Mouse (Mus musculus): Measurements from ENCODE around the gene Impdh2.

The Impdh2 gene

DNA sequence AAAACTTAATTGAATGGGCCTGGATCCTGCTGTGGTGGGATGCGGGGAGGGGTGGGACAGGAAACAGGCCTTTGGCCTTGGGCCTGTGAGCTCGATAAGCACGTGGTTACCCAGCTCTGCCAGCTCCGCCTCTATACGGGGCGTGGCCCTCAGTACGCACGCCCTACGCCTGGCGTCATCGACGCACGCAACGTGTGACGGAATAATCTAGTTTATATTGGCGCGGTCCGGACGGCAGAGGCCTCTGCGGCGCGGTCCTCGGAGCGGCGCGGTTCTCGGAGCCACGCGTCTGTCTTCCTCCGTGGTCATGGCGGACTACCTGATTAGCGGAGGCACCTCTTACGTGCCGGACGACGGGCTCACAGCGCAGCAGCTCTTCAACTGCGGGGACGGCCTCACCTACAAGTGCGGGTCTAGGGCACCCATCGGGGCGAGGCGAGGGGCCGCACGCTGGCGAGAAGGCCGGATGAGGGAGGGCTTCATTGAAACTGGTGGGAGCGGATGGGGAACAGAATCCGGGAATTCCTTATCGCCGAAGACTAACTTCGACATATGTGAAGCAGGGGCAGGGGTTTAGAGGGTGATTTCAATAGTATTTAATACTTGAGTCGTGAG lies at the start of gene Impdh2:
Gene Impdh2 (plus strand): TSS at position 60 of the 615 bp plus-strand sequence.
- peak; percentile 80 to 91 for DNase-seq (ENCODE audit: low read depth in 1 of 2, low spot score in 2 of 2)

DNA sequence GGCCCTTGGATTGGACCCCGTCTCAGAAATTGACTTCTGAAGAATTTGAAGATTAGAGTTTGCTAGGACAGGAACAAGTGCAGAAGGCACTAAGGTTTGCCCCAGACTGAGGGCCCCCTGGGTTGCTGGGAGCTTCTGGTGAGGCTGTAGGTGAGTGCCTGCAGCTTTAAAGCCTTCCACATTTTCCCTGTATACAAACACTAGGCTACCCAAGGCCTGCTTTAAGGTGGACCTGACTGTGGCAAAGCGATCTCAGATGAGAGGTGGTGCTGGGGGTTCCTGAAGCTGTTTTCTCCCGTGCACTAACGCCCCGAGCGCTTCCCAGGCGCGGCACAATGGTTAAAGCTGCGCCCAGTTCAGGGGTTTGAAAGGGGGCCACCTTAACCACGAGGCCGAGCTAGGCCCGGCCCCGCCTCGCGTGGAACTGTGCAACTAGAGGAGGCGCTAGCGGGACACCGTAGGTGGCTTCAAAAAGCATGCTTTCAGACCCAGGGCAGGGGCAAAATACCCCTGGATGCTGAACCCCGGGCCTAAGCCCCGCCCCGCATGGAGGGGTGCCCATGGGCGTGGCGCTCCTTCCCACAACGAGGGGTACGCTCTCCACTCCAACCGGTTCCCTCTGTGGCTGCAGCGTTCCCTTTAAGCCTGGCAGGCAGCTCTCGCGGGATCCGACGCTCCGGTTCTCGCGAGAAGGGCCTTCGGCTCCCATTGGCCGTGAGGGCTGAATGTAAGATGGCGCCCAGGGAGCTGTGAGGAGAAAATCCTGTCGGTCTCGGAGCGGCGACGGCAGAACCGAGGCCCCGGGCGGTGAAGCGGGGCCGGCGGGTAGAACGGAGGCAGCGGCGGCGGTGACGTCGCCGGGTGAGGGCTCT lies 43.5 kb upstream of the Impdh2 start, which contains the start of gene Qrich1:
Gene Qrich1 (plus strand): TSS at position 427 of the 872 bp plus-strand sequence.
- DNase-seq (ENCODE audit: low read depth in 1 of 2, low spot score in 2 of 2) = peak; percentile 76 to 89

DNA sequence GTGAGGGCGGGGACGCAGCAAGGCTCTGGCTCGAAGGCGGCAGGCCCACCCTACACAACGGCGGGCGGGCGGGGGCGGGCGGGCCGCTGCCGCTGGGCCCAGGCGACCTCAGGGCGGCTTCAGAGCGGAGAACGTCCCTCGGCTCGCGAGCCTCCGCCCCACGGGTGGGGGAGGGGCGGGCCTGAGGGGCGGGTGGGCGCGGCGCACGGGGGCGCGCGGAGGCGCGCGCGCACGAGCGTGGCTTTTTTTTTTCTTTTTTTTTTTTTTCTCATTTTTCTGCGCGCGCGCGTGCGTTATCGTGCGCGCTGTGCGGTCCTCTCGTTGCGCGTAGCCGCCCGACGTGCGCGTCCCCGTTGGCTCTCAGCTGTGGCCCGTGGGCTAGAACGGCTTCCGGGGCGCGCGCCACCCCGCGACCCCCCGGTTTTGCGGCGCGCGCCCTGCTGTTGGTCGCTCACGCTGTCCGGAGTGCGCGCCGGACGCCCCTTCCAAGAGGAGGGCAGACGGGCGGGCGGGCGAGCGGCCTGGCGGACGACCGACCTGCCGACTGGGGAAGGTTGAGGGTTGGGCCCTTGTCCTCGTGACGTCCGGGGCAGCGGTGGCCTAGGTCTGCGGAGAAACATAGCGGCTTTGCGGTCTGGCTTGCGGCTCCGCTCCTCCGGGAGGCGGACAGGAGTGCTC lies 42.7 kb upstream of the Impdh2 start:
- peak; percentile 30 to 57 for DNase-seq (ENCODE audit: low read depth in 1 of 2, low spot score in 2 of 2)

DNA sequence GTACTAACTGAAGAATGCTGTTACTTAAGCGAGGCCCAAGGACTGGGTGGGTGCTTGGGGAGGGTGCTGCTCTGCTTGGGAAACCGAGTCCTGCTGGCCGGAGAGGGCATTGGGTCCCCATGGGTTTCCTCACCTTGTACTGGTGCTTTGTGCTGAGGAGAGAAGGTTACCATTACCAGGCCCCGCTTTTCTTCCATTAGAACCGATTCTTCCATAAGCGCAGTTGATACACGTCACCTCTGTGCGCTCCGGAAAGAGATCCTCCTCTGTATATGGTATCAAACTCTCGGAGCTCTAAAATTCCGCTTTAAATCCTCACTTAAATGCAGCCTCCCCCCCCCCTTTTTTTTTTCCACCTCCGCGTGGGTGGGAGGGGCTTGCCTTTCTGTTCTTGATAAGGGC lies 42.2 kb upstream of the Impdh2 start:
- DNase-seq (ENCODE audit: low read depth in 1 of 2, low spot score in 2 of 2) = no peak

DNA sequence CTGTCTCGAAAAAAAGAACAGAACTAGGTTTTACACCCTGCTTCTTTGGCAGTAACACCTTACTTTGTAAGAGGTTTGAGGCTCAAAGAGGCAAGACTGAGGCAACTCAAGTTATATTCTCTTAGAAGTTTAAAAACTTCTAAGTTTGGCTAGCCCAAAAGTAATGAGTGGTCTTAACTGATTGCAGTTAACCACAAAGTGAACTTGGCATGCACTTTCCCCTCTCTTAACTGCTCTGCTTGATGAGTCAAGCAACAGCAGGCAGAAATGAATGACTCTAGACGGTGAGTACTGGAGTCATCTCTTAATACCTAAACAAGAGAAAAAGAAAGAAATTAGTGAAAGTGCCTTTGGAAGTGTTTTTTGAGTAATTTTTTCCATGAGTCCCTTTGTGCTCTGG lies 38.5 kb upstream of the Impdh2 start:
- no peak for DNase-seq (ENCODE audit: low read depth in 1 of 2, low spot score in 2 of 2)

DNA sequence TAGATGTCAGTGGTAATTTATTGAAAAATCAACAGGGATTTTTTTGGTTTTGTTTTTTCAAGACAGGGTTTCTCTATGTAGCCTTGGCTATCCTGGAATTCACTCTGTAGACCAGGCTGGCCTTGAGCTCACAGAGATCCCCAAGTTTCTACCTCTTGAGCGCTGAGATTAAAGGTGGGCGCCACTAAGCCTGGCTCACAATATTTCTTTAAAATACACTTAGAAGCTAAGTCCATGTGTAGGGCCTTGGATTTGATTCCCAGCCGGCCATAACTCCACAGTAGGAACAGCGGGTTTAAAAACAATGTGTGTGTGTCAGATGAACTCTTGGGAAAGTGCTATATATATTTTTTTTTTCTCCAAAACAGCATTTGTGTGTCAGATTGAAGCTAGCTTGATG lies 36.7 kb upstream of the Impdh2 start:
- DNase-seq (ENCODE audit: low read depth in 1 of 2, low spot score in 2 of 2) = no peak

DNA sequence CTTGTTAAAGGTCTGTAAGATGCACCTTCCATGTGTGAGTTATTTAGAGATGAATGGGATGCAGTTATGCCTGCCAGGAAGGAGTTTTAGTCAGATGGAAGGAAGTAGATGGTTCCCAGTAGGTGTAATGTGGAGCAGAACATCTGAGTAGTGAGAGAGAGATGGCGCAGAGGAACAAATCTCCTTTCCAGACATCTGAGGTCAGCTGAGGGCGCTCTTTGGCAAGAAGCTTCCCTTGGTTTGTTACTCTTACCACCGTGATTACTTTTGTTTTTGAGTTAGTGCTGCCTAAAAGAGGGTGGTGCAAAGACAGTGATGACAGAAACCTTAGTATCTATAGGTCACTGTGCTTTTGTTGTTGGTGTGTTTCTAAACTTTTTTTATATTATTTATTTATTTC lies 34.7 kb upstream of the Impdh2 start:
- DNase-seq (ENCODE audit: low read depth in 1 of 2, low spot score in 2 of 2) = no peak

DNA sequence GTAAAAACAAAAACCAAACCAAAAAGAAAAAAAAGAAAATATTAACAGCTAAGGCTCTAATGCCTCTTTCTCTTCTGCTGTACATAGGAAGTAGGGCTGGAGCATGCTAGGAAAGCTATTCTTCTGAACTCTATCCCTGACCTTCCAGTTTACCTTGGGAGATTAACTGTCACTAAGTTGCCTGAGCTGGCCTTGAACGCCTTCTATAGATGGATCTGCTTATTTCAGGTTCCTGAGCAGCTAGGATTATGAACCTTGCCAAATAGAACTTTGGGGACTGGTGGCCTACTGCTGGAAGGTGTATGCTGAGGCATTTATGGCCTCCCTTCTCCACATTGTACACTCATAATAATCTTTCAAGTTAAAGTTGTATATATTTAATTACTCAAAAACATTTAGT lies 29.1 kb upstream of the Impdh2 start:
- DNase-seq (ENCODE audit: low read depth in 1 of 2, low spot score in 2 of 2) = no peak

DNA sequence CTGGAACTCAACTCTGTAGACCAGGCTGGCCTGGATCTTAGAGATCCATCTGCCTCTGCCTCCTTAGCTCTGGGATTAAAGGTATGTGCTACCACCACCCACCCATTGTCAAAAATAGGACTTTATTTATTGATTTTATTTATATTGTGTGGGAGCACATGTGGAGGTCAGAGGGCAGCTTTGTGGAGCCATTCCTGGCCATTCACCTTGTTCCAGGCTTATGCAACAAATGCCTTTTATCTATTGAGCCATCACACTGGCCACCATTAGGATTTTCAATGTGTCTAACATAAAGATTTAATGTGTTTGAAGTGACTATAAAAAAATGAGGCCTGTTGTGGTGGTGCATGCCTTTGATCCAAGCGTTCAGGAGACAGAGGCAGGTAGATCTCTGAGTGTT lies 28.6 kb upstream of the Impdh2 start:
- DNase-seq (ENCODE audit: low read depth in 1 of 2, low spot score in 2 of 2) = no peak

DNA sequence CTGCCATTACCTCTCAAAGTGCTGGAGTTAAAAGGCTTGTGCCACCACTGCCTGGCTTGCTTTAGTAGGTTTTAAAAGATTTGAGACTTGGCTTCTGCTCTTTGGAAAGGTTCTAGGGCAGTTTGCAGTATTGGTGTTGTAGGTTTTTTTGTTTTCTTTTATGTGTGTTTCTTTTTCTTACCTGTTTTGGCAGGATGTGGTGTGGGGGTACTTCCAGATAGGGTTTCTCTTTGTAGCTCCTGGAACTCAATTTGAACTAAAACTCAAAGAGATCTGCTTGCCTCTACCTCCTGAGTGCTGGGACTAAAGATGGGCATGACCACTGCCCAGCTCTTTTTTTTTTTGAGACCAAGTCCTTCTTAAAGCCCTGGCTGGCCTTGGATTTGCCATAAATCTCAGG lies 19.2 kb upstream of the Impdh2 start:
- no peak for DNase-seq (ENCODE audit: low read depth in 1 of 2, low spot score in 2 of 2)

DNA sequence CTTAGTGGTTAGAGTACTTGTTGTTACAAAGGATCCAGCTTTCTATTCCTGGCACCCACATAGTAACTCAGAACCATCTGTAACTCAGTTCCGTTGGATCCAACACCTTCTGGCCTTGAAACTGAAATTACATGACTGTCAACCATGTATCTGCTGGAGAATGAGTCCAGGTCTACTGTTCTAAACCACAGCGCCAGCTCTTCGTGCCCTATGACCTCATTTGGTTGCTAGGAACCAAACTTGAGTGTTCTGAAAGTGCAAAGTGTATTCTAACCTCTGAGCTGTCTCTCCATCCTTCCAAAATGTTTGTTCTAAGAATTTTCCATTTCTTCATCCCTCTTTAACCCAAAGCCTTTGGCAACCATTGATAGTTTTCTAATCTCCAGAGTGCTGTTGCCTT lies 14.1 kb upstream of the Impdh2 start:
- no peak for DNase-seq (ENCODE audit: low read depth in 1 of 2, low spot score in 2 of 2)

DNA sequence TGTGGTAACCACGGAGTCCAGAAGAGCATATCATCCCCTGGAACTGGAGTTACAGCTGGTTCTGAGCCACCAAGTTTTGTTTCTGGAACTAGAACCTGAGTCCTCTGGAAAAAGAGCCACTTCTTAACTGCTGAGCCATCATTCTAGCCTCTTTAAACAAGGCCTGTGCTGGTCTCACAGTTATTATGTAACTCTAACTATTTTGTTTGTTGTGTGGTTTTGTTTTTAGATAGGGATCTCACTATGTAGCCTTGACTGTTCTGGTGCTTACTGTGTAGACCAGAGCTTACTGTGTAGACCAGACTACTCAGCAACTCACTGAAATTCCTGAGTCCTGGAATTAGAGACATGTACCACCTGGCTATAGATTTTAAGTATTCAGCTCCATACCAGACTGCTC lies 13.2 kb upstream of the Impdh2 start:
- no peak for DNase-seq (ENCODE audit: low read depth in 1 of 2, low spot score in 2 of 2)

DNA sequence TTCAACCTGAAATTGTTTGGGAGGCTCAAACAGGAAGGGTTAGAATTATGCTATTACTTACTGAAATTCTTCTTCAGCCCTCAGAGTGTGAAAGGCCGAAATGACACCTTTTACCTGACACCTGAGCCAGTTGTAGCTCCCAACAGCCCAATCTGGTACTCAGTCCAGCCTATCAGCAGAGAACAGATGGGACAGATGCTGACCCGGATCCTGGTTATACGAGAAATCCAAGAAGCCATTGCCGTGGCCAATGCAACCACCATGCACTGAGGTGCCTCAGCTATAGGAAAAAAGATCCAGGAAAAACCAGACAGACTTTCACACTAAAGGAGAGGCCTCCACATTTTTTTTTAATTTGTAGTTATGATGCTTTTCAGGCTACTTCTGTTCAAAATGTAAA lies 917 bp upstream of the Impdh2 start:
- no peak for DNase-seq (ENCODE audit: low read depth in 1 of 2, low spot score in 2 of 2)

DNA sequence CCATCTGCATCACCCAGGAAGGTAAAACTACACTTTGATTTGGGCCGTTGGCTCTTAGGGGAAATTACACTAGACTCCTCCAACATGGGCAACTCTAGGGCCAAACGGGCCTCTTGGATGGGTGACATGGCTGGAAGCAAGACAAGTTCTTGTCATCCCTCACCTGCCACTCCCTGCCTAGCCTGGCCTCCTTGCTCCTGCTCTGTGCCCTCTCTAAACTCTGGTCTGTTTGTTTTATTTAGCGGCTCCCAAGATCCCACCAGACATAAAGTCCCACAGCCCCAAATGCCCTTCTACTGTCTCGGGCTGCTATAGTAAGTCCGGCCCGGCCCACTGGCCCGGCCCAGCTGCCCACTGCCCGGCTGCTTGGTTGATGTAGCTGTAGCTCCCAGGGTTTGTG lies 3.6 kb downstream of the Impdh2 start:
- no peak for DNase-seq (ENCODE audit: low read depth in 1 of 2, low spot score in 2 of 2)

DNA sequence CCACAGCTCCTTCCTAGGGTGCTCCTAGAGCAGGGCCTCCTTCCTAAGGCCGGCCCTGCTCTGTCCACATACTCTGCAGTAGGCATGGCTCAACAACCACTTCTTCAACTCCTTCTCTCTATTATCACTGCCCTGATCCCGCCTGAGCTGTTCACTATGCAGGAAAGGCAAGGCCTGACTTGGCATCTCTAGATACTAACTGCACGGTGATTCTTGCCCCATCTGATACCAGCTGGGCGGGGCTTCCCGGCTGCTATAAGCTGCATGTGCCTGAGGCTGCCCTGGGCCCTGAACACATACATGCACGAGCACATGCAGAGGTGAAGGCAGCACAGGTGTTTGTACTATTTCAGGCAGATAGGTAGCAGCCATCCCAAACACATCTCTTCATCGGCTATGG lies 4.0 kb downstream of the Impdh2 start:
- DNase-seq (ENCODE audit: low read depth in 1 of 2, low spot score in 2 of 2) = no peak

DNA sequence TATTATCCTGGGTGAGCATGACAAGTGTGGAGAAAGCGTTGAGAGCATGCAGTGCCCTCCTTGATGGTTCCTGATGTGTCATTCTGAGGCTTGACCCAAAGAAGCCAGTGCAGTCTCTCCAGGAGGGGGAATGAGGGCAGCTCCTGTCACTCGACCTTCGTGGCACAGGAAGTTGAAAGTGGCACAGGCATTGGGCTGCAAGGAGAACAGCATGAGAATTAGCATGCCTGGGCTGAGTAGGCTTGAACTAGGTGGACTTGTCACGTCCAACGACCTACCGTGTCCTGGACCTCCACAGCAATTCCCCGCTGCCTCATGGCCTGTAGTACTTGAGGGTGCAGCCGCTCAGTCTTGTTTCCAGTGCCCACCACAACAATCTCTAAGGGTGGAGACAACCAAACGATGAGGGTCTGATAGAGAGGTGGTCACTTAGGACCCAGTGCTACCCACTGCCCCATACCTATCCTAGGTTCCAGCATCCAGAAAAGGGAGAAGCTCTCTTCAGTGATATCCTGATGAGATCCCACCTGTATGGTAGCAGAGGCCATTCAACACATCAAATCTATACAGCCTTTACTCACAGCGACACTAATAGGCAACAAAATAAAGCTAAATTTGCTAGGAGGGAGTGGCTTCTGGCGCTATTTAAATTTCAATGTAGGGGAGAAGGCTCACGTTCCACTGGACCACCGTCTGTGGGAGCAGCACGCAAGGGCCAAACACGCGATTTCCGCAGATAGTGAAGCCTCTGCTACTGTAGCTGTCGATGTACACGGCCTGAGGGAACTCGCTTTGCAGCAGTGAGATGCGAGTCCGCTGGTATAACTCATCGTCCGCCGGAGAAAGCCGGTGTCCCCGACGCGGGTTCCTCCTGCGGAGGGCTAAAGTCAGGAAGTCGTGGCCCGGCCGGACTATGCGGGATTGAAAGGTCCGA lies 6.1 kb downstream of the Impdh2 start:
- DNase-seq (ENCODE audit: low read depth in 1 of 2, low spot score in 2 of 2) = no peak

DNA sequence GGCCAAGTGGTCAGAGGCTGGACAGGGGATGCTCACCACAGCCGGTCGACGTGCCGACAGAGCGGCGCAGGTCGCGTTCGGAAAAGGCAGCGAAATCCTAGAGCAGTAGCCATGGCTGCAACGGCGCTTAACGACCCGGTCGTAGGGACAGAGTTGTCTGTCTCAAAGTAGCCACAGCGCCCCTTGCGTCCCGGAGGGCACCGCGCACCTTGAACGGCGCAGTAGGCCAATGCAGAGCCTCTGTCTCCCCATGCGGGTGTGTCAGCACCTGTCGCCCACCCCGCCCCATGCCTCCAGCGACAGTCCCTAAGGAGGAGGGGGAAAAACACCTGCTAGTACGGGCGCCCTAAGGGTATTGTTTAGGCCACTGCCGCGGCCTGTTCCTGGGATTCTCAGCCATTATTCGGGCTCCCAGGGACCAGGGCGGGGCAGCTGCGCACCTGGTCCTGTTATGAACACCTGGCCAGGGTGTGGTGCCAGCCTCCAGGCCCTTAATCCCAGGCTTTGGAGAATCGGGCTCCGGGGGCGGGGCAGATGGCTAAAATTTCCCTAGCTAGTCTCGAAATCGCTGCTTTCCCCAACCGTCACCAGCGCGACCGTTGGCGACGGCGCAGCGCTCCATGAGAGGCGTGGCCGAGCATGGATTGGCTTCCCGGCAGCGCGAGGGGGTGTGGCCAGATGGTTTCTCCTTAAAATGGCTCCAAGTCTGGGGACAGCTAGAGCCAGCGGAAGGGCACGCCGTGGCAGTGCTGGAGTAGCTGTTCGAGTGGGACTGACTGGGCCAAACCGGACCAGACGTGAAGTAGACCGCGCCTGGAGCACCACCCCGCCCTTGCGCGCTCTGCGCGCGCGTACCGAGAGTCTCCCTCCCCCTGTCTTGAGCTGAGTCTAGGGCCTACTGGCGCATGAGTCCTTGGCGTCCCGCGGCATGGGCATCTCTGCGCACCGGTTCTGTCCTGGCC lies 7.0 kb downstream of the Impdh2 start, which contains the start of gene Ndufaf3:
Gene Ndufaf3 (minus strand): TSS at position 620 of the 962 bp plus-strand sequence.
- DNase-seq (ENCODE audit: low read depth in 1 of 2, low spot score in 2 of 2) = peak; percentile 90 to 93

DNA sequence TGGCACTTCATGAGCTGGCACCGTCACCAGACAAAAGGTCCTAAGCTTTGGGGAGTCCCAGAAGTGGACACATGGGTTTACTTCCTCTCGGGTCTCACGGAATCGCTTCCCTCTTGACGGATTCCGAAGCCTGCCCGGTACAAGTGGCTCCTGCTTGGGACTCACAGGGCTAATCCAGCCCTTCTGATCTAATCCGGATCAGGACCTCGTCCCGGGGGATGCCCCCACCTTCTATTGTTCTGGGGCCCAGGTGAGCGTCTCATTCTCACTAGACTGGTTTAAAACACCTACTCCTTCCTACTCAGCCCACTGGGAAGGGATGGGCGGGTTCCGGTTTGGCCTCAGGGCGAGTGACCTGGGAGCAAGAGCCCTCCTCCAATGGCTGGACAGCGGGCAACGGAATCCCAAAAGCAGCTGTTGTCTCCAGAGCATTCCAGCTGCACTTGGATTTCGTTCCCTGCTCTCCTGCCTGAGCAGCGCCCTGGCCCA lies 7.9 kb downstream of the Impdh2 start:
- DNase-seq (ENCODE audit: low read depth in 1 of 2, low spot score in 2 of 2) = peak; percentile 27 to 57

DNA sequence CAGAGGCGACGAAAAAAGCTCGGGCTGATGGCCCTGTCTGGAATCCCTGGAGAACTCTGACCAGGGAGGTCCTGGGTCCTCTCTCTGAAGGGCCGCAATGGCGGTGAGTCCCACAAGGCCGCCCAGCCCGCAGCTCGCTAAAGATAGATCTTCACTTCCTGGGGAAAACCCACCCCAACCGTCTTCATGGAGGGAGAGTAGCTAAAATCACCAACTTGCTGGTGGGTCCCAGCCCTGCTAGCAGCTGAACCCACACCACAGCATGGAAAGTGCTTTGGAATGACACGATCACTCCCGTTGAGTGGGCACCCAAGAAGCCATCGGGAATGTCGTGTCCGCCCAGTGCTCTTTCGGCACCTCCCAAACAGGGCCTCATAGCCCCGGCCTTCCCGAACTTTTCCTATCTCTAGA lies 8.4 kb downstream of the Impdh2 start:
- DNase-seq (ENCODE audit: low read depth in 1 of 2, low spot score in 2 of 2) = no peak
